Mouse (Mus musculus) fibroblast of lung, adult 2 months (primary cell): Measurements from ENCODE around the gene Igsf10.
"Not testable (repeated sequence)": the region's sequence is repeated elsewhere in the genome, so short reads cannot be mapped to it uniquely, and the experiment has no call there.

Source experiments
- DNase-seq: peaks from one replicate; pipeline ENCODE4 v3.0.0-alpha.2; 2011; ENCODE audit warnings: low read depth

Igsf10 gene

DNA sequence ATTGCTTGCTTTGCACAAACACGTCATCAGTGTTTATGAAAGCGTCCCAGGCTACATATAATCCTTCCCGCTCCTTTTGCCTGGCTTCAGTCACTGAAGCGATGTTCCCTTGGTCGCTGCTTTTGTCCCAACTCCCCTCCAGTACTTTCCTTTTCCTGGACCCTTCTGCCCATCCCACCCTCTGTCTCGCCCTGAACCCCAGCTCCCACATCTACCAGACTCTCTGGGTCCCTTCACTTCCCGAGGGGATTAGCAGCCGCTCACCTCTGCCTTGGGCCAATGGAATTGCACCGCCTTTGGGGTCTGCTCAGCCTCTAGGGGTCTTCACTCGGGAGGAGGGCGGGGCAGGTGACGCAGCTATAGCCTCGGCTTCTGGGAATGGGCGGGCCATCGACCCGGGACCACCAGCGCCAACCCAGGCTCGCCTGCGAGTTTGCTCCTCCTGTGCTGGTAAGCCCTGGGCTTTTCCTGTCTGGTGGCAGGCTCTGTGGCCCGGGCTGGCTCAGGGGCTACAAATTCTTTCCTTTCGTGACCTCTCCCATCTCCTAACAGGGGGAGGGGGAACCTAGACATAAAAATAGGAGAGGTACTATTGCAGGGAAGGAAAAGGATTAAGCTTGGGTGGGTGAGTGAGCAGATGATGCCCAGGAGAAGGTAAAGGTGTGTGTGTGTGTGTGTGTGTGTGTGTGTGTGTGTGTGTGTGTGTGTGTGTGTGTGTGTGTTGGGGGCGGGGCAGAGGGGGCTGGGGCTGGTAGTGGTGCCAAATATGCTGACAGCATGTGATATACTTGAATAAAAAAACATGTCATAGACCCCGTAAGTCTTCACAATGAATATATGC lies at the start of gene Igsf10:
TSS of gene Igsf10 (minus strand) at position 330 of the 841 bp plus-strand sequence.
- DNase-seq = no peak

DNA sequence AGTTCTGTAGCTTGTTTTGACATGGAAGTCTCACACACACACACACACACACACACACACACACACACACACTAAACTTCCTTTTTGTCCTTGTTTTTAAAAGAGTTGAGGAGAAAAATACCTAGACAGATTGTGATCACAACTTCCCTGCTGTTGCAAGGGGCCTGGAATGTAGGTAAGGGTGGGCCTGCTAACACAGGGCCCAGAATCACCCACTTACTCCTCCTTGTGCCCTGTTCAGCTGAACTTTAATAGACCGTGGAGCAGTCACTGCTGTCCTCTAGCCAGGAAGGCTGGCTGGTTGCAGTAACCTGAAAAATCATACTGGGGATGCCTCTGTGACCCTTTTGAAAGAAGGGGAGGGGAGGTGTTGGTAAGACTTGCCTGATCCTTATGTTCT lies 41.4 kb upstream of the Igsf10 start:
- DNase-seq = no peak

DNA sequence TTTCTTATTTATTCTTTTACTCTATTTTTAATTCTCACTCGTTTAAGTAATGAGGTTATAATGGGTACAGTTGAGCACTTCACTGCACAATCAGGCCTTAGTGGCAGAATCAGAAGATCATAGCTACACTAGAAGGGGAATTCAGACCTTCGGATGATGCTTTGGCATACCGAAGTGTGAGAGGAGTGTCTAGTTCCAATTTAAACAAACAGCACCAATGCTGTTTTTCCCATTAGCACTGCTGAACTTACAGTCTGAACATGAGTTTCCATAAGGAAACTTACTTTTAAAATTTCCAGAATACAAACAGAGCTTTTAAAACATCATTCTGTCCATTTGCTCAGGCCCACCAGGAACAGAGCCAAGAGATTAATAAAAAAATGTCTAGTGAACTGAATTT lies 40.8 kb upstream of the Igsf10 start:
- no peak for DNase-seq

DNA sequence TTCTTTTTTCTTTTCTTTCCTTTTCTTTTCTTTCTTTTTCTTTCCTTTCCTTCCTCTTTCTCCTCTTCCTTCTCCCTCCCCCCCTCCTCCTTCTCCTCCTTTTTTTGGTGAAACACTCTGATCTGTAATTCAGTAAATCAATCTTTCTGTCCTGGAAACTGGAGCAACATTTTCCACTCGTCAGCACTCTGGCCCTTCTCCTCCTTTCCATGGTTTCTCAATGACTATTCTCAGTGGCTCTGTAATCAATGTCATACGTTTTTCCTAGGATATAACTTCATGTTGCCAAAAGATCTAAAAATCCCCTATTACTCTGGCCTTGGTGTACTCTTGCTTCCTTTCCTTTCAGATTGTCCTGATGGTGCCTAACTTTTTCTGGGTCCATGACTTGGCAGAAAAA lies 40.1 kb upstream of the Igsf10 start:
- DNase-seq = no peak

DNA sequence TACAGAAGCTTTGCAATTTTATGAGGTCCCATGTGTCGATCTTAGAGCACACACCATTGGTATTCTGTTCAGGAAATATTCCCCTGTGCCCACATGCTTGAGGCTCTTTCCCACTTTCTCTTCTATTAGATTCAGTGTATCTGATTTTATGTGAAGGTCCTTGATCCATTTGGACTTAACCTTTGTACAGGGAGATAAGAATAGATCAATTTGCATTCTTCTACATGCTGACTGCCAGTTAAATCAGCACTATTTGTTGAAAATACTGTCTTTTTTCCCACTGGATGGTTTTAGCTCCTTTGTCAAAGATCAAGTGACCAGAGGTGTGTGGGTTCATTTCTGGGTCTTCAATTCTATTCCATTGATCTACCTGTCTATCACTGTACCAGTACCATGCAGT lies 34.6 kb upstream of the Igsf10 start:
- not testable (repeated sequence) for DNase-seq

DNA sequence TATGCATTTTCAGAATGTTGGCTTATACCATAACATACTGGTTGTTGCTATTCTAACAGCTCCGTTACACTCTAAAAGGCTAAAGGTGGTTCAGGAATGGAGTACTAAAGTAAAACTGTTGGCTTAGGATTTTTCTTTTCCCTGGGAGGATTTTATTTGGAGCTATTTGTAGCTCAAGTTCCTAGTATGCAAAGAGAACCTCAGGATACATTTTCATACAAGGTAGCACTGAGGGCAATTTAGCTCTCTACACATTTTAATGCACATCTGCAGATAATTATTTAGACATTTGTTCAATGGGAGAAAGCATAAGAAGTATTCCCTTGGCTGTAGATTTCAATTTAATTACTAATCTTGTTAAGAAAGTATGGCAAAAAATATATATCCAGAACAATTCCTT lies 17.7 kb upstream of the Igsf10 start:
- no peak for DNase-seq

DNA sequence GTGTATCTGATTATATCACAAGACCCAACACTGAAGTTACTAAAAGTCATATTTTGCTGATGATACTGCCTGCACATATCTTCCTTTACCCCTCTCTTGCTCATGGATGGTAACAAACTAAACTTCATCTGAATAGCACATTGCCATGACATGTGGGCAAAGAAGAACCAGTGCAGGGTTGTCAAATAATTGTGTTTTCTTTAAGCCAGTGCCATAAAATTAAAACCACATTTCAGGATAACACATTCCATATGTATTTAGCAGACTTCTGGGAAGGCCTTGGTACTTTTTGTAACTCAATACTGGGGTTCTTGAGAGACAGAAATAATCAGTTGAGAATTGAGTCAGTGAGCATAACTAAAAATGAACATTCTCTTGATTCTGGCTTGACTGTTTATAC lies 15.9 kb upstream of the Igsf10 start:
- DNase-seq = no peak

DNA sequence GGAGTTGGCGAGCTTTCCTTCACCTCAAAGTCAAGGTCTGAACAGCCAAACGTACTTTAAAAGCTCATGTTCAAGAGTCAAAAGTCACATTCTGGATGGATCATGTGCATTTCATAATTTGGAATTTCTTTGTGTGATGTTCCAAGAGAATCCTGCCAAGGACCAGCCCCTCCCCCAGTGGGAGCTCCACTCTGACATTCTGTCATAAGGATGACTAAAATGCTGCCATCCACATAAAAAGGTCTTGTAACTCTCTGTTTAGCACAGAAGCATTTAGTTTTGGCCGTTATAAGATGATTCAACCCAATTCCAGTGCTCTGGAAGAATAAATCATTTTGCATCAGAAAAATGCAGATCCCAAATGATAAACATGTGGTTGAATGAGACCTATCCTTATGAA lies 10.0 kb upstream of the Igsf10 start:
- peak; percentile 44 for DNase-seq

DNA sequence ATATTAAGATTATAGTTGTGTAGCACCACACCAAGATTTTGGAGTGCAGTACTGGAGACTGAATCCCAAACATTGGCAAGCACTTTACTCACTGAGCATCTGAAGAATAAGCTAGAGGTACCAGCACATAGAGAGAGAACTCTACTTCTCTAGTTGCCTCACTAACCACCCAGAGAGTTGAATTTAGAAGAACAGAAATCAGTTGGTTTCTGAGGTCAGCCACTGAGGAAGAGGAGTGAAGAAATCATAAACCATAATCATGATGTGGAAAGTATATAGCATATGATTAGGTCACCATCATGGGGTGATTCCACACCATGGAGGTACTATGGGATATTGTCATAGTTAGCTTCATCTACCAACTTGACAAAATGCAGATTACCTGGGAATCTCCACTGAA lies 7.6 kb upstream of the Igsf10 start:
- no peak for DNase-seq

DNA sequence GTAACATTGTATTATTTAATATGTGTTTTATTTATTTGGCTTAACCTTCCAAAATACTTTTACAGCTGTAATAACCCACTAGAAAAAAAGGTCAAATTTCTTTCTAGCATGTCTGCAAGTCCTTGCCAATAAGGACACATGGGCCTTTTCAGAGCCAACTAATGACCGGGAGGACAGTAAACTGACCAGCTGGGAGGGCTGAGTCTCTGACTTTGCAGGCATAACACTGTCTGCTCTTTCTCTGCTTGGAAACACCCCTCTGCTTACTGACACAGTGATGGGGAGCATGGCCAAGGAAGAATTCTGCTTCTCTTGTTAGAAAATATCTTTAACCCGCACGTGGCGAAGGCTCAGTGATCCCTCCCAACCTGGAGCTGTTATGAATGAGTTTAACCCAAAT lies 1.2 kb downstream of the Igsf10 start:
- DNase-seq = no peak

DNA sequence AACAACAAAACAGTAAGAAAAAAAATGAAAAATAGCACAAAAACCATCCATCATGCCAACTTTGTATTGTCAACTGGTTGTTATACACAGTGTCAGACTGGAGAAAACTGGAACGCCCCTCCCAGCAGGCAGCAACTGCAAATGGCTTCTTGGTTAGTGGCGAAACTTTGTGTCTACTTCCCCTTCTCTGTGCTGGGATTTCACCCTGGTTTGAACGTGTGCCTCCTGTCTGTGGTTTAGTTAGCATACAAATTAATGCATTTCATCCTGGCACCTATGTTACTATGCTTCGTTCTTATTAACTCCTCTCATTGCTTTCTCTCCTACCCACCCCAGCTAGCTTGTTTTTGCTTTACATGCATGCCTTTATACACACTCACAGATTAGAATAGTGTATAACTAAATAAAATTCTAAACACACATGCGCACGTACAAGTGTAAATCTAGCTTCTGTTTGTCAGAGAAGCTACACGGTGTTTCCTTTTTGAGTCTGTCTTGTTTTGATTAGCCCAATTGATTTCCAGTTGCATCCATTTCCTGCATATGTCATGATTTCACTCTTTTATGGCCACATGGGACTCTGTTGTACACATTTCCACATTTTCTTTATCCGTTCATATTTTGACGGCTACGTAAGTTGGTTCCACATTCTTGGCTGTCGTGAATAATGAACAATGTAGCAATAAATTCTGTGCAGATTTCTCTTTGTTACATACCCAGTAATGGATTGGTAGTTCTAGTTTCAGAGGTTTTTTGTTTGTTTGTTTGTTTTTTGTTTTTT lies 2.4 kb downstream of the Igsf10 start:
- DNase-seq = no peak

DNA sequence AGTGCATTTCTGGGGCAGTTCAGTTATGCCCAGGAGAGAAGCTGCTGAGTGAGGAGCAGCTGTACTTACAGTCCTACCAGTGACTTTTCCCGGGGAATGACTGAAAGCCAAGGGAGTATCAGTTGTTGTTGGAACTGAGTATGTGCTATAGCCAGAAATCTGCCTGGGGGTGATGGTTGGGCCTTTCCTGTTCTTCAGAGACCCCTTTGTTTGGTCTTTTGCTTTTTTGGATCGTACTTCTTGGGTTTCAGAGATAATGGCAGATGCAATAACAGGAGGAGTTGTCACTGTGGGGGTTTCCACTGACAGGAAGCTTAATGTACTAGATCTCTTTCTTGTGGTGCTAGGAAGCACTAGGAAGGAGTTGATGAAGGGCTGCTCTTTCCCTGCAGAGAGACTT lies 15.7 kb downstream of the Igsf10 start:
- no peak for DNase-seq

DNA sequence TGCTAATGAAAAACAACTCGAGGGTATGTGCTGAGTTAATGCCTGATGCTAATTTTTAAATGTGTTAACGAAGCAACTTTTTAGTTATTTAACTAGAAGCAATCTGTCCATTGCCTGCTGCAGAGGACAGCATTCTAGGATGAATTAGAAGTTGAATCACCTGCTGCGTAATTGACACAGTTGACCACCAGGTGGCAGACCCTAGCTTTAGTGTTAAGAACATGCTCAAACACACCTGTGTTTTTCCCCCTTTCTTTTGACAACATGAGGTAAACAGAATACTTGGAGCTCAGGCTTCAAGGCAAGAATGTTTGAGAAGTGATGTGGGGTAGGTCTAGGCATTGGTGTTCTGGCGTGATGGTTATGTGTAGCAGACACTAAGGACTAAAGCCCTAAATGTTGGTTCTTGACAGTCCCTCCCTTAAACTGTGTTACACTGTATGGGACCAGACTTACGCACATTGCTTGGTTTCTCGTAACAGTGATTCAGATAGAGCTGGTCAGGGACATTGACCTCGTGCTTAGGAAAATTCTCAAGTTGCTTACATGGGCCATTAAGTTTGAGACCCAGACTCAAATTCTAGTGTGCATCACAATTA lies 22.8 kb downstream of the Igsf10 start:
- DNase-seq = no peak

DNA sequence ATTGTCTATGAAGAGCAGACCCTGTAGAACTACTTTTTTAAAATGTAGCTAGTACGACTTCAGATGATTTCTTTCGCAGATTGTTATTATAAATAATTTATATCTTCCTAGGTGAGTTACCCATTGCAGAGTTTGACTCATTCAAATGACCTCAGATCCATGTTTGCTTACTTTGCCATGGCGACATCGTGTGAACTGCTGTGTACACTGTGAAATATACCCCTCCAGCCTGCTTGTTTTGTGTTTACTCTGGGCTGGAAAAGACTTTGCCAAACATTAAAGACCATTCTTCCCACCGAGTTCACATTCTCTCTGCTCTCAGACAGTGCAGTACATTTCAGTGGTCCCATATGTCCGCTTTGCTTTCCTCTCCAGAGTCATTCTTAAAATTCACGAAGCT lies 28.1 kb downstream of the Igsf10 start:
- no peak for DNase-seq

DNA sequence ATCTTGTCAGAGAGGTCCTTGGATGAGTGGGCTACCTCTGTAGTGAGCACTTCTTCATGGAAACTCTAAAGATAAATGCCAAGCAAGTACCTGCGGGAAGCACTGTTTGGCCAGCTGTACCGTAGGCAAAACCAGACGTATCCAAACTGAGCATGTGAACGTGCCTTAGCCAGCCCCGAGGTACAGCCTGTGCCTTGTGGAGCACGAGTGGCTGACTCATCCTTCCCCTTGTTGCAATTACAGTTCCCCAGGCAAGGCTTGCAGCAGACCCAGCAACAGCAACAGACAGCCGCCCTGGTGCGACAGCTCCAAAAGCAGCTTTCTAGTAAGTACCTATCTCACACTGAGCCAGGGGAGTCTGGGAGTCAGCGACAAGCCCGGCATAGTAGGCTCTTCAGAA lies 31.6 kb downstream of the Igsf10 start:
- DNase-seq = peak; percentile 58

DNA sequence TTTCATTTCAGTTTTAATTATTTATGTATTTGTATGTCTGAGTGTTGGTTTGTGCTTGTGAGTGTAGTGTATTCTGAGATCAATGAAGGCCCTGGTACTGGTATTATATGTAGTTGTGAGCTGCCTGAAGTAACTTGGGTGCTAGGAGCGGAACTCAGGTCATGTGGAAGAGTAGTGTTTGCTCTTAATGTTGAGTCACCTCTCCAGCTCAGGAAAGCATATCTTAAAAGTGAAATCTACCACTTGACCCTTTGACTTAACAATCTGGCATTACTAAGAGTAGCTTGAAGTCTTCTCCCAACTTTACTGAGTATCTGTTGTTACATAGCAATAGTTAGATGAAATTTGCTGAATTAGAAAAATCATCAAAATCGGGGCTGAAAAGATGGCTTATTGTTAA lies 38.7 kb downstream of the Igsf10 start:
- DNase-seq = no peak

DNA sequence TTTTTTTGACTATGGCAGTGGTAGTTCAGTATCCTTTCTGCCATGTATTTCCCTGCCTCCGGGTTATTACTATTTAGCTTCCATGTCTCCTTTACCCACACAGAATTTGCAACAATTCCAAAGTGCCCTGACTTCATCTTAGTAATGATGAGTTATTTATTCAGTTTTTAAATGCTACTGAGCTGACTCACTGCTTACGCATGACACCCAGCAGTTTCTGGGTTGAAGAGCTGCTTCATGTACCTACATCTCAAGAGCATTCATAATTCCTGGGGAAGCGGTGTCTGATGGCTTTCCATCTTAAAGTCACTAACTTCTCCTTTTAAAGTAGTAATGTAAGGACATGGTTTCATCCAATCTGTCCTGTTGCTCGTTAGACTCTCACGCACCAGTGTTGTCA lies 39.2 kb downstream of the Igsf10 start:
- no peak for DNase-seq

DNA sequence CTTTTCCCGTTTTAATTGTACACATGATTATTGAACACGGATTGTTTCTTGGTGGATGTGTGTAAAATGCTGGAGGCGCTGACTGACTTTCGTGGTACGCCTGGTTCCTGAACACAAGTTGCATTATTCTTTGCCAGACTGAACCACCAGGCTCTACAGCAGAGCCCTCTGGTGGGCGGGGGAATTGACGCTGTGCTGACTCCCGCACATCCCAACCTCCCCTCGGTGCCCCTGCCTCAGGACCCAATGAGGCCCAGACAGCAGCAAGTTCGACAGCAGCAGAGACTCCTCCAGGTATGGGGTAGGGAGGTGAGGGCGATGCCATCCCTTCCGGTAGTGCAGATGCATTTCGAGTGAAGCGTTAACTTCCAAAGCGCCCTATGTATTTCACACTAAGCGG lies 46.5 kb downstream of the Igsf10 start:
- DNase-seq = no peak

DNA sequence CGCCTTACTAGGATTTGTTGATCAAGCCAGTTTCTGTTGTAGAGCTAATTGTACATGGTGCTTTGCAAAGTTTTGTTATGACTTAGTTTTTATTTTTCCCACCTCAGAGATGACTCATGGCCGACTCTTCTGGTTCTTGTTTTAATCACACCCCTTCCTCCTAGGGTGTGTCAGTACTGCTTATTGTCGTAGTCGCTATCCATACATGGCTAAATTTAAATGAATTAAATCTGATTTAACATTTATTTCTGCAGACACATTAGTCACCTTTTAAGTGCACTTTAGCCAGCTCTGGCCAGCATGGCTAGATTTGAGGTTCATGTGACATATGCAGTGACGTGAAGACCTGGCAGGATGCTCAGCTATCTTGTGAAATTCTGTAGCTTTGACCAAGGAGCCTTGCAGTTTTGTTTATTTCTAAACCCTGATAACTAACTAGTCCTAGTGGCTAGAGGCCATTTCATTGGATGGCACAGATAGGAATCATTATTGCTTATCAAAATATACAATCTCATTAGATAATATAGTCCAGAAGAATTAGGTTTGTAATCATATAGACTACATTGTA lies 47.5 kb downstream of the Igsf10 start:
- DNase-seq = peak; percentile 69

DNA sequence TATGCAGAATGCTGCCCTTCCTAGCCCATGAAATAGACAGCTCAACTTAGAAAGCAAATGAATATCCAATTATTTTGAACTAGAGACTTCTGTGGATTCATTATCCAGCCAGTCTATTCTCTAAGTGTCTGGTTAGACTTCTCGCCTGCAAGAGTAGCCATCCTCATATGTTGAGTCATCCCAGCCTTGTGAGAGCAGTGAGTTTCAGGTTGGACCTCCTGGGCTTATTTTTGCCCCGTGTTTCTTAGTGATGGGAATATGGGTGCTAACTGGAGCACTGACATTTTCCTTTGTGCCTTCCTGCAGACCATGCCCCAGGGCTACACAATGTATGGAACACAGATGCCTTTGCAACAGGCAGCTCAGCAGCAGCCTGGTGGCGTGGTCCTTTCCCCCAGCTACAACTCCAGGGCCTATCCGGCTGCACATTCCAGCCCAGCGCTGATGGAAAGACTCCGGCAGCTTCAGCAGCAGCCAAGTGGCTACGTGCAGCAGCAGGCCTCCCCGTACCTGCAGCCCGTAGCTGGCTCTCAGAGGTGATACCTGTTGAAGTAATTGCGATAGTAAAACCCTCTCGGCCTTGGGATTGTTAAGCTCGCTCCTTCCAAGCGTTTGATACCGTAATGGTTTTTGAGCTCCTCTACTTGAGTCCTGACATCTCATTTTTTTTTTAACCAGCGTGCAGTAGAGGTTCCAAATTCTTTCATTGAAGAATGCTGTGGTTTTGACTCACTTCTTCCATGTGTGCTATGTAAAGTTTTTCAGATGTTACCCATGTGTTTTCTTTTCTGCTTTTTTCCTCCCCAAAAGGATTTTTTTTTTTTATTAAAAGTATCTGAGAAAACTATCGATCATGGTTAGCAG lies 48.3 kb downstream of the Igsf10 start:
- no peak for DNase-seq

DNA sequence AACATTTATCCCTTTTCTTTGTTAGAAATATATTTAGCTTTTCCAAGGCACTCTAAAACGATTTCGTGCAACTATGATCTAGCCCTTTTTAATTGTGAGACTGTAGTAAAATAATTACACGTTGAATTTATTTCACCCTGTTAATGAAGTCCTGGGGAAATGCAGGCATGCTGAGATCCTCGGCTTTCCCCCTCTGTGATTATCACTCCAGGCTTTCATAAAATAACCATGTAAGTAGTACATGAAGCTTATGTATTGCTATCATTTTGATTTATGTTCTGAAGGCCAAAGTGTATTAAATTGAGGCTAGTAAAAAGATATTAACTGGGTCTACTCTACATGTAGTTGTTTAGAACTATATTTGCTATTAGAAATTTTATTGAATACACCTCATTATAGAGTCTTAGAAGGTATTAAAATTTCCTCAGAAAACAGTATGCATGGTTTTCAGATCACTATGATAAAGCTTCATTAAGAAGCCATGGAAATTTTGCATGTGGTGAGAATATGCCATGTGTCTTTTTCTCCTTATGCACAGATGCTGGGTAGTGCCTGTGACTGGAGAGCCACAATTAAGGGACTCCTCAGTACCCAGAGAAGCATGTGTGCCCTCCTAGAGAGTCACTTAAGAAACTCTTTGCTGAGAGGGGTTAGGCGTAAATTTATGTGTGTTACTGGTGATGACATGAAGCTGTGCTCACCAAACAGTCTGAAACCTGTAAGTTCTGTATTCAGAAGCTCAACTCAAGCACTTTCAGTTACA lies 50.6 kb downstream of the Igsf10 start:
- no peak for DNase-seq
